Mouse (Mus musculus): Measurements from ENCODE around the gene Larp6.
A peak's percentile ranks its signal among the peaks of the same experiment; 100 is the strongest.

Larp6 gene

GRCm38 (mm10) chr9:60712771-60713541 lies at the start of gene Larp6:
TSS of gene Larp6 (plus strand) at chr9:60712989.
- DNase-seq (ENCODE audit: extremely low read depth, low read depth, low spot score) = no peak

DNA sequence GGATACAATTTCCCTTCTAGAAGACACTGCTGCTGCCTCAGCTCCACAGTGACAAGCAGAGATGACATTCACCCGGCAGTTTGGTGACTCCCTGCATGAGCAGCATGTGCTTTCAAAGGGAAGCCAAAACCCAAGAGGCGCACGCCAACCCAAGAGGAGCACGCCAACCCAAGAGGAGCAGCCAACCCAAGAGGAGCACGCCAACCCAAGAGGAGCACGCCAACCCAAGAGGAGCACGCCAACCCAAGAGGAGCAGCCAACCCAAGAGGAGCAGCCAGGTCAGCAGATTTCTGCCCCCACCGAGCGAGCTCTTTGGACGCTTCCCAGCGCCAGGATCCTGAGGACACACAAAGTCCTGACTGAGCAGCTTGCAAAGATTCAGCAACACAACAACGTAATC lies 48.4 kb upstream of the Larp6 start:
- DNase-seq (ENCODE audit: extremely low read depth, low read depth, low spot score) = no peak

GRCm38 (mm10) chr9:60664866-60665265 lies 47.9 kb upstream of the Larp6 start:
- DNase-seq (ENCODE audit: extremely low read depth, low read depth, low spot score) = no peak

DNA sequence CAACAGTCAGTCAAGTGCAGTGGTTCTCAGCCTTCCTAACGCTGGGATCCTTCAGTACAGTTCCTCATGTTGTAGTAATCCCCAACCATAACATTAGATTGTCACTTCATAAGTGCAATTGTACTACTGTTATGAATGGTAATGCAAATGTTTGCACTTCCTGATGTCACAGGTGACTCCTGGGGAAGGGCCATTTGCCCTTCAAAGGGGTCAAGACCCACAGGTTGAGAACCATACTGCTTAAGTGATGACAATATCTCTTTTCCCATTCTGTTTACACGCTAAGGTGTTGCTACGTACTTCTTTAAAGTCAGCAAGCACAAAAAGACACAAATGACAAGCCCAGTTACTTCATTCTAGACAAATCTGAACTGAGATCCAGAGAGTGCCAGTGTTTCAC lies 47.3 kb upstream of the Larp6 start:
- DNase-seq (ENCODE audit: extremely low read depth, low read depth, low spot score) = no peak

GRCm38 (mm10) chr9:60668886-60669285 lies 43.9 kb upstream of the Larp6 start:
- no peak for DNase-seq (ENCODE audit: extremely low read depth, low read depth, low spot score)

DNA sequence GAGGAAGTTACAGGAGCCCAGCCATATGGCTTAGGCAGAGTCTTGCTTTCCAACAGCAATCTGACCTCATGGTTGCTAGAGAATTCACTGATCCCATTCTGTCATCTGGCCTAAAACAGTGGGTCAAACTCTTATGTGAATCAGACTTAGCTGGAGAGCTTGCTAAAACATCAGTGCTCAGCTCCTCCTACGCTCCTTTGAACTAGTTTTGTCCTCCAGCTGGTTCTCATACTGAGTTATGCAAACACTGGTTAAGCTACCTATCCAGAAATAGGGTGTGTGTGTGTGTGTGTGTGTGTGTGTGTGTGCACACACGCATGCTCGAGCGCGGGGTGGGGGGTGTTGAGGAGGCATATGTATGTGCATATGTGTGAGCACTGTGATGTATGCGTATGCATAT lies 40.2 kb upstream of the Larp6 start:
- no peak for DNase-seq (ENCODE audit: extremely low read depth, low read depth, low spot score)

- no peak for DNase-seq (ENCODE audit: extremely low read depth, low read depth, low spot score)
These were observed 38.0 kb upstream of the Larp6 start for GRCm38 (mm10) chr9:60674780-60675179.

DNA sequence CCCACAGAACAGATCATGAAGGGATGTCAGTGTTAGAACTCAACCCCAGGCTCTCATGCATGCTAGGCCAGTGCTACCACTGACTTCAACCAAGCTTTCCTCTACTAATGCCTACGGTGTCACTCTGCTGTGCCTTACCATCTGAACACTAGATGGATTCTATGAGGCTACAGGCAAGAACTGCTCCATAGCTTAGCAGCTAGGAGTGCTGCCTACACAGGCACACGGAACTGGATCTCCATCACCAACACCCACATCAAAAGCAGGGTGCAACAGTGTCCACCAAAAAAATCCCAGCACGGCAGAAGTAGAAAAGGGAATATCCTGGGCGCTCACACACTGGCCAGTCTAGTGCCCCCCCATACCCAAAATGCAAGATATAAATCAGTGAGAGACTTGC lies 36.4 kb upstream of the Larp6 start:
- no peak for DNase-seq (ENCODE audit: extremely low read depth, low read depth, low spot score)

- no peak for DNase-seq (ENCODE audit: extremely low read depth, low read depth, low spot score)
These were observed 33.9 kb upstream of the Larp6 start for GRCm38 (mm10) chr9:60678913-60679312.

DNA sequence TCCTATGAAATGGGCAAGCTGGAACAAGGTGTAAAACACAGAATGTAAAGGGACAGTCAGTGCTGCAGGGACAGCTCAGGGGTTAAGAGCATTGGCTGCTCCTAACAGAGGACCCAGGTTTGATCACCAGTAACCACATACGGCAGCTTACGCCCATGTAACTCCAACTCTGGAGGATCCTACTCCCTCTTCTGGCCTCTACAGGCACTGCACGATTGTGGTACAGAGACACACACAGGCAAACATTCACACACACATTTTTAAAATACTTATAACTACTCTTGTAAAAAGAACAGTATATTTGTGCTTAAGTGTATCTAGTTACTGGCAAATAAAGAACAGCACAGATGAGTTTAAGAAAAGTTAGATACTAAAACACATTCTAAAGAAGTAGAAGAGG lies 31.8 kb upstream of the Larp6 start:
- DNase-seq (ENCODE audit: extremely low read depth, low read depth, low spot score) = no peak

DNA sequence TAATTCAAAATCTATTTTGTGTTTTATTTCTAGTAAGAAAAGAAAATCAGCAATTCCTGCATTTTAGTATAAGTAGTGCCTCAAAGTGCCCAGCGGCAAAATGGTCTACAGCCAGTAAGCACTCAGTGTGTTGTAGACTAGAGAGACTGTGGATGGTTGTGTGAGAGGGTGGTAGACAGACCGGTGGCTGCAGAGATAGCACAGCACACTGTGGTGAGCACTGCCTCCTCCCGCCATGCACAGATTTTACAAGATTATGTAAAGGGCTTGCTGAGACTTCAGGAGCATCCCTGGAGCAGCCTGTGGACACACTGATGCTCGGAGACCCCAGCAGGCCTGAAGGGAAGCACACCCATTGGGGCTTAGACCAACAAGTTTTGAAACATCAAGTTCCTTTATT lies 30.0 kb upstream of the Larp6 start:
- DNase-seq (ENCODE audit: extremely low read depth, low read depth, low spot score) = no peak

GRCm38 (mm10) chr9:60687415-60687814 lies 25.4 kb upstream of the Larp6 start:
- no peak for DNase-seq (ENCODE audit: extremely low read depth, low read depth, low spot score)

DNA sequence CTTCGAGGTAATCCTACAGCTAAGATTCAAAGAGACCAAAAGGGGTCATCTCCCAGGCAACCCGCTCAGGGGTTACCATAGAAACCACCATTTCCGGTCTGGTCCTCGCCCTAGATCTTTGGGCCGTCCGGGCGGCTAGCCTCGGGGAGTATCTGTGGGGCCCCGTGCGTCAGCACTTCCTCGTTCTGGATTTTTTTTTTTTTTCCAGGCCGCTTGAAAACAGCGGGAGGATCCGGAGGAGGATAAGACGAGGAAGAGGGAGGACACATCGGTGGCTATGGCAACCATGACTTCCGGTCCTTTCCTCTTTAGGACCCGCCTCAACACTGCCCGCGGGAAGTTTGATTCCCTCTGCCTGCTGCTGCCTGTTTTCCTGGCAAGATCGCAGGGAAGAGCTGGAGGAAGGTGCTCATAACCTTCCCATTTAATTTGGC lies 24.9 kb upstream of the Larp6 start, which contains the start of gene Lrrc49:
Gene Lrrc49, minus strand, starts transcription at position 268 of the 434 bp plus-strand sequence.
- peak; percentile 23 for DNase-seq (ENCODE audit: extremely low read depth, low read depth, low spot score)

GRCm38 (mm10) chr9:60692624-60693023 lies 20.2 kb upstream of the Larp6 start:
- no peak for DNase-seq (ENCODE audit: extremely low read depth, low read depth, low spot score)

DNA sequence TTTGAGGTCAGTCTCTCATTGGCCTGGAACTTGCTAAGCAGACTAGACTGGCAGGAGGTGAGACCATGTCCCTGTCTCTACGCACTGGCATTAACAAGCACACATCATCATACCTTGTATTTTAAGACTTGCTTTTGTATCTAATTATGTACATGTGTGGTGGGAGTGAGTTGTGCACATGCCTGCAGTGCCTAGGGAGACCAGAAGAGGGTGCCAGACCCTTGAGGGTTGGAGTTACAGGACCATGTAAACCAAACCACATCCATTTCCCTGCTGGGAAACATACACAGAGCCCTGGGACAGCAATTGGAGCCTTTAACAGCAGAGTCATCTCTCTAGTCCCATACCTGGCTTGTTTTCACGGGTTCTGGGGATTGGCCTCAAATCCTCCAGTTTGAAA lies 18.8 kb upstream of the Larp6 start:
- DNase-seq (ENCODE audit: extremely low read depth, low read depth, low spot score) = no peak

GRCm38 (mm10) chr9:60696271-60696985 lies 16.4 kb upstream of the Larp6 start:
- no peak for DNase-seq (ENCODE audit: extremely low read depth, low read depth, low spot score)

GRCm38 (mm10) chr9:60699581-60700231 lies 13.1 kb upstream of the Larp6 start:
- DNase-seq (ENCODE audit: extremely low read depth, low read depth, low spot score) = no peak

- no peak for DNase-seq (ENCODE audit: extremely low read depth, low read depth, low spot score)
These were observed 5.2 kb upstream of the Larp6 start for GRCm38 (mm10) chr9:60707594-60707993.

- DNase-seq (ENCODE audit: extremely low read depth, low read depth, low spot score) = no peak
These were observed 4.2 kb upstream of the Larp6 start for GRCm38 (mm10) chr9:60708606-60709005.

DNA sequence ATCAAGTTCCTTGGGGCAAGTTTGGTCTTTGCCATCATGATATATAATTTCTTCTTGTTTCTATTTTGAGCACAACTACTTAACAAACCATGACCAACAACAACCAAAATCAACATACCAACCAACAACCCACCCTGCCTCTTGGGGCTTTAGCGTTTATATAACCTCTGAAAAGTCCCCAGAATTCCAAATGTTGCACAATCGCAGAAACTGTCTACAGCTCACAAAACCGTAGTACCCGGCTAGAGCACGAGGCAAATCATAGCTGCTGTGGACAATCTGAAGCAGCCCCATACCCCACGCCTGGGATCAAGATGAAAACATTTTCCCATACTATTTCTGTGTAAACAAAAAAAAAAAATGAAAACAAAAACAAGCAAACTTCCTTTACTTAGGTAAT lies 3.1 kb upstream of the Larp6 start:
- no peak for DNase-seq (ENCODE audit: extremely low read depth, low read depth, low spot score)

DNA sequence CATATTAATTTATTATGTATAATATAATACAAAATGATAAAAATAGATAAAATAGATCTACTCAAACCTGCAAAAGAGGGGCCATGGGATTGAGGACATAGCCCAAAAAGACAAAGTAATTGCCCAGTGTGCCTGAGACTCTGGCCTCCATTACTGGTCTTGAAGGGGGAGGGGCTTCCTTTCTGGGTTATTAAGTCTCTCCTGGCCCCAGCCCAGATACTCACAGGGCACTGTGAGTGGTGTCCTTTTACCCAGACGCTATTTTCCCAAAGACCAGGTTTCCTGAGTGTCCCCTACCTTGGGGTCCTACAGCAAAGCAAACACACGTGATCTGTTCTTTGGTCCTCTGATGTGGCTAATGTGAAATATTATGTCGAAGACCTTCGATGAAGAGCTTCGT lies 778 bp upstream of the Larp6 start:
- no peak for DNase-seq (ENCODE audit: extremely low read depth, low read depth, low spot score)

DNA sequence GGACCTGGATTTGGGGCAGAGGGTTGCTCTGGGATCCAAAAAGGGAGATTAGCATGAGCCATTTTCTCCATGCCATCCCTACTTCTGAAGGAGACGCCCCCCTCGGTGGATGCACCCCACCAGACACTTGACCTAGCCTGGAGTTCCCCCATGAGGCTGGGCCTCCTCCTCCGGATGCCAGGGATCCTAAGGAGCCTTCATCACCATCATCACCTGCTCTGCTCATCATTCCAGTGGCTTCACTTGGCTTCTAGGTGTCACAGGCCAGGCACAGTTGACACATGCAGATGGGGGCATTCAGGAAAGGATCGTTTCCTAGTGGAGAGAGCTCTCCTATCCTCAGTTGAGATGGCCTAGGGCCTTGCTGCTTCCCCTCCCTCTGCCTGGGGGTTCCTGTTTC lies 827 bp downstream of the Larp6 start:
- no peak for DNase-seq (ENCODE audit: extremely low read depth, low read depth, low spot score)
